Mouse (Mus musculus): ENCODE measurements around the gene Col23a1.

GRCm38 (mm10) chr11:51584057-51584430, 294.3 kb downstream of the Col23a1 start:
- TF ChIP-seq POLR2A (IDR thresholded peaks at IDR 0.05; ENCODE audit: low read depth, low read length) (no peak), CTCF (IDR thresholded peaks at IDR 0.05; ENCODE audit: borderline replicate concordance, insufficient read depth, low read length) (no peak)

Measured in embryonic fibroblast, embryonic 13.5 days (primary cell).